8 mouse cellular contexts compared by ENCODE assay signal in genomic region chr19:21913005-21913670, GRCm38 (mm10).
A peak's percentile ranks its signal among the peaks of the same experiment; 100 is the strongest.
DNase-seq lines count a peak whose midpoint lies in the region; ATAC-seq and TF ChIP-seq lines count a peak whose summit lies in the region.

No protein-coding gene starts in this region.

- no peak overlapping the region for H3K4me3 ChIP-seq in brown adipose tissue, adult 24 weeks (ENCODE audit: insufficient read depth, low read depth, low read length)
- no peak overlapping the region for H3K4me3 ChIP-seq in lung, postnatal 0 days (ENCODE audit: low read depth, low read length)

- peak; percentile 97 for TF ChIP-seq EP300 in lung, postnatal 0 days (IDR thresholded peaks at IDR 0.05)

- no peak overlapping the region for H3K9ac ChIP-seq in lung, postnatal 0 days (replicated peaks; ENCODE audit: low read depth)

- no peak overlapping the region for H3K4me2 ChIP-seq in lung, postnatal 0 days (replicated peaks; ENCODE audit: low read depth, low read length)

- peak; percentile 78 for DNase-seq in lung, postnatal 0 days (ENCODE audit: low spot score)
- no peak for DNase-seq in retina, embryonic 14.5 days (ENCODE audit: low spot score)
- no peak for DNase-seq in right cerebral cortex, postnatal 14 days
- no peak for DNase-seq in urinary bladder, adult 18-20 months (ENCODE audit: low spot score in 2 of 2)
- DNase-seq in thymus, postnatal 25 days, result no peak

- peaks cover 15% of the 10 kb centered on the region; the same call in 1 of the 2 replicates for H3K4me1 ChIP-seq in brown adipose tissue, adult 24 weeks (ENCODE audit: control insufficient read depth, insufficient read depth, insufficient read length, low read length)
- no peaks in the 10 kb centered on the region; the same call in 1 of the 2 replicates for H3K4me1 ChIP-seq in lung, postnatal 0 days (ENCODE audit: insufficient read depth, low read depth, low read length)

- TF ChIP-seq CTCF in lung, postnatal 0 days (IDR thresholded peaks at IDR 0.05), result no peak

- peak overlapping the region; percentile 90 for H3K27ac ChIP-seq in brown adipose tissue, adult 24 weeks (replicated peaks; ENCODE audit: low read depth, low read length)
- peak overlapping the region; percentile 48 for H3K27ac ChIP-seq in lung, postnatal 0 days (ENCODE audit: low read length)

- H3K27me3 ChIP-seq in lung, postnatal 0 days (replicated peaks; ENCODE audit: insufficient read depth, low read length), result no peaks in the 10 kb centered on the region

- no peaks in the 10 kb centered on the region for H3K36me3 ChIP-seq in lung, postnatal 0 days (ENCODE audit: insufficient read depth, low read length)

- 39% methylated on average over 8 of the region's 8 CpGs for WGBS in lung, postnatal 0 days

- H3K9me3 ChIP-seq in lung, postnatal 0 days (ENCODE audit: low read length), result no peaks in the 10 kb centered on the region

- ATAC-seq in CD4-positive, CD25-positive, alpha-beta regulatory T cell, adult 4 months, result peak; percentile 89
- ATAC-seq in hematopoietic stem cell, adult 5-6 weeks (replicated peaks in 1 of 2; ENCODE audit: insufficient read depth in 1 of 2, low FRiP score in 2 of 2, low TSS enrichment in 1 of 2, low read depth in 1 of 2, poor library complexity in 2 of 2, severe bottlenecking in 2 of 2), result peak; percentile 91 to 96
- peak; percentile 83 for ATAC-seq in lung, postnatal 0 days
